Mouse (Mus musculus): Measurements from ENCODE around the gene Clpp. TPM values are rescaled to one million over a fixed set of nuclear protein-coding genes. Genes with fewer than 3 reads are reported as not detected.
A peak's percentile ranks its signal among the peaks of the same experiment; 100 is the strongest.

Clpp gene
- polyA plus RNA-seq, 1 experiment = 154 TPM

DNA sequence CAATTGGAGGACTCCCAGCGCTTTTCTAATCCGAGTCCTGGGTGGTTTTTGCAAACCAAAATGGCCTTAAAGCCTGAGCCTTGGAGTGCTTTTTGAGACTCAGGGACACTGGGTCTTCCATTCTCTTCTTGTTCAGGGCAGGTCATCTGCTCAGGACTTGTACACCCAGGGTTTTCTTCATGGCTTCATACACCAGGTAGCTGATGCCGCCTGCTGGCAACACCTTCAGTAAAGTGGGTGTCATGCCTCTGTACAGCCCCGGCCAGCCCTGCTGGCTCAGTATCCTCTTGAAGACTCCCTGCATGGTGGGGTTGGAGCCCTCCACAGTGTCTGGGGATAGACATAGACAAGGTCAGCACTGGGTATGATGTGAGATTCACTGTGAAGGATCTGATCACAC is 42.7 kb downstream of the Clpp start:
- Histone ChIP-seq H3K36me3 (ENCODE audit: control insufficient read depth, insufficient read depth) (peaks cover 4% of the 10 kb centered on the region), H3K27me3 (ENCODE audit: control insufficient read depth, insufficient read depth, insufficient read length) (peaks cover 6% of the 10 kb centered on the region), H3K4me2 (ENCODE audit: low read depth) (peak overlapping the region; percentile 89), H3K79me2 (ENCODE audit: control insufficient read depth, insufficient read depth) (peaks cover 30% of the 10 kb centered on the region), H3ac (ENCODE audit: control insufficient read depth, insufficient read length) (no peak overlapping the region), H3K4me3 (peak overlapping the region; percentile 22)
- no peak for TF ChIP-seq MAX (IDR thresholded peaks at IDR 0.05; ENCODE audit: low read depth)
- TF ChIP-seq REST (IDR thresholded peaks at IDR 0.05; ENCODE audit: insufficient read depth, insufficient read length) = no peak
- no peak for TF ChIP-seq CEBPB (IDR thresholded peaks at IDR 0.05; ENCODE audit: insufficient read depth, poor library complexity, severe bottlenecking)
- no peak for TF ChIP-seq USF1 (IDR thresholded peaks at IDR 0.05; ENCODE audit: low read depth)
- TF ChIP-seq E2F4 (IDR thresholded peaks at IDR 0.05; ENCODE audit: insufficient read depth) = no peak
- TF ChIP-seq MYOD1 (IDR thresholded peaks at IDR 0.05; ENCODE audit: control insufficient read depth in 1 of 3, insufficient read length in 2 of 3, low read depth in 2 of 3) = no peak
- no peak for TF ChIP-seq MYOG (IDR thresholded peaks at IDR 0.05; ENCODE audit: control insufficient read depth in 1 of 3, insufficient read depth in 1 of 3, insufficient read length in 2 of 3, low read depth in 2 of 3)
- TF ChIP-seq SRF (IDR thresholded peaks at IDR 0.05; ENCODE audit: control insufficient read depth, insufficient read length, low read depth) = no peak
- TF ChIP-seq POLR2A (IDR thresholded peaks at IDR 0.05; ENCODE audit: insufficient read length, low read depth) = no peak

GRCm38 (mm10) chr17:57038978-57039377 is 48.9 kb downstream of the Clpp start:
- no peak for TF ChIP-seq E2F4 (IDR thresholded peaks at IDR 0.05; ENCODE audit: insufficient read depth)
- TF ChIP-seq TCF12 (IDR thresholded peaks at IDR 0.05; ENCODE audit: insufficient read depth, poor library complexity, severe bottlenecking) = no peak
- TF ChIP-seq MYOG (IDR thresholded peaks at IDR 0.05; ENCODE audit: control insufficient read depth in 1 of 3, insufficient read depth in 1 of 3, insufficient read length in 2 of 3, low read depth in 2 of 3) = no peak
- no peak for TF ChIP-seq MAX (IDR thresholded peaks at IDR 0.05; ENCODE audit: low read depth)
- no peak for TF ChIP-seq SRF (IDR thresholded peaks at IDR 0.05; ENCODE audit: control insufficient read depth, insufficient read length, low read depth)
- no peak for TF ChIP-seq MYOD1 (IDR thresholded peaks at IDR 0.05; ENCODE audit: control insufficient read depth in 1 of 3, insufficient read length in 2 of 3, low read depth in 2 of 3)
- TF ChIP-seq POLR2AphosphoS2 (IDR thresholded peaks at IDR 0.05; ENCODE audit: insufficient read length, low read depth) = no peak
- TF ChIP-seq POLR2A (IDR thresholded peaks at IDR 0.05; ENCODE audit: insufficient read length, low read depth) = no peak
- TF ChIP-seq REST (IDR thresholded peaks at IDR 0.05; ENCODE audit: insufficient read depth, insufficient read length) = no peak
- TF ChIP-seq CEBPB (IDR thresholded peaks at IDR 0.05; ENCODE audit: insufficient read depth, poor library complexity, severe bottlenecking) = no peak
- no peak for TF ChIP-seq TCF3 (IDR thresholded peaks at IDR 0.05; ENCODE audit: insufficient read length, low read depth)
- TF ChIP-seq USF1 (IDR thresholded peaks at IDR 0.05; ENCODE audit: low read depth) = no peak
- no peak overlapping the region for H3ac ChIP-seq (ENCODE audit: control insufficient read depth, insufficient read length)
- H3K79me2 ChIP-seq (ENCODE audit: control insufficient read depth, insufficient read depth) = no peaks in the 10 kb centered on the region
- peaks cover 22% of the 10 kb centered on the region for H3K27me3 ChIP-seq (ENCODE audit: control insufficient read depth, insufficient read depth, insufficient read length)
- no peak overlapping the region for H3K4me2 ChIP-seq (ENCODE audit: low read depth)
- H3K36me3 ChIP-seq (ENCODE audit: control insufficient read depth, insufficient read depth) = no peaks in the 10 kb centered on the region
- H3K4me3 ChIP-seq = no peak overlapping the region

GRCm38 (mm10) chr17:57041554-57041953 is 51.4 kb downstream of the Clpp start, which contains the start of gene Slc25a41:
Gene Slc25a41, minus strand, starts transcription at chr17:57041654.
- no peak within 1 kb of the TSS for H3ac ChIP-seq (ENCODE audit: control insufficient read depth, insufficient read length)
- no peak within 1 kb of the TSS for H3K4me2 ChIP-seq (ENCODE audit: low read depth)
- no peaks in the 10 kb centered on the region for H3K36me3 ChIP-seq (ENCODE audit: control insufficient read depth, insufficient read depth)
- H3K4me3 ChIP-seq = no peak within 1 kb of the TSS
- no peaks in the 10 kb centered on the region for H3K79me2 ChIP-seq (ENCODE audit: control insufficient read depth, insufficient read depth)
- H3K27me3 ChIP-seq (ENCODE audit: control insufficient read depth, insufficient read depth, insufficient read length) = peaks cover 38% of the 10 kb centered on the region
- no peak for TF ChIP-seq MYOG (IDR thresholded peaks at IDR 0.05; ENCODE audit: control insufficient read depth in 1 of 3, insufficient read depth in 1 of 3, insufficient read length in 2 of 3, low read depth in 2 of 3)
- TF ChIP-seq E2F4 (IDR thresholded peaks at IDR 0.05; ENCODE audit: insufficient read depth) = no peak
- no peak for TF ChIP-seq TCF12 (IDR thresholded peaks at IDR 0.05; ENCODE audit: insufficient read depth, poor library complexity, severe bottlenecking)
- no peak for TF ChIP-seq CEBPB (IDR thresholded peaks at IDR 0.05; ENCODE audit: insufficient read depth, poor library complexity, severe bottlenecking)
- no peak for TF ChIP-seq POLR2AphosphoS2 (IDR thresholded peaks at IDR 0.05; ENCODE audit: insufficient read length, low read depth)
- TF ChIP-seq SRF (IDR thresholded peaks at IDR 0.05; ENCODE audit: control insufficient read depth, insufficient read length, low read depth) = no peak
- TF ChIP-seq REST (IDR thresholded peaks at IDR 0.05; ENCODE audit: insufficient read depth, insufficient read length) = no peak
- TF ChIP-seq POLR2A (IDR thresholded peaks at IDR 0.05; ENCODE audit: insufficient read length, low read depth) = no peak
- TF ChIP-seq TCF3 (IDR thresholded peaks at IDR 0.05; ENCODE audit: insufficient read length, low read depth) = no peak

Other genes with a start within 250 kb of the Clpp start
- 0.78 TPM for gene Nrtn, start 232.8 kb upstream of the Clpp start, polyA plus RNA-seq (2012; fragmentation: generic; extraction: Trizol)
- gene Dus3l, start 225.5 kb upstream of the Clpp start, polyA plus RNA-seq (2012; fragmentation: generic; extraction: Trizol) = 38.7 TPM
- gene Prr22, start 220.1 kb upstream of the Clpp start, polyA plus RNA-seq (2012; fragmentation: generic; extraction: Trizol) = 0.16 TPM
- 4.4 TPM for gene Rfx2, start 159.3 kb upstream of the Clpp start, polyA plus RNA-seq (2012; fragmentation: generic; extraction: Trizol)
- not detected for gene Acsbg2, start 115.9 kb upstream of the Clpp start, polyA plus RNA-seq (2012; fragmentation: generic; extraction: Trizol)
- gene 1700061G19Rik, start 114.8 kb upstream of the Clpp start, polyA plus RNA-seq (2012; fragmentation: generic; extraction: Trizol) = 0.01 TPM
- gene Mllt1, start 54.9 kb upstream of the Clpp start, polyA plus RNA-seq (2012; fragmentation: generic; extraction: Trizol) = 28.5 TPM
- gene Acer1, start 8.2 kb upstream of the Clpp start, polyA plus RNA-seq (2012; fragmentation: generic; extraction: Trizol) = not detected
- 61.9 TPM for gene Alkbh7, start 7.0 kb downstream of the Clpp start, polyA plus RNA-seq (2012; fragmentation: generic; extraction: Trizol)
- gene Pspn, start 9.7 kb downstream of the Clpp start, polyA plus RNA-seq (2012; fragmentation: generic; extraction: Trizol) = 1.1 TPM
- gene Gtf2f1, start 21.0 kb downstream of the Clpp start, polyA plus RNA-seq (2012; fragmentation: generic; extraction: Trizol) = 61.6 TPM
- 0.04 TPM for gene Gm17949, start 21.2 kb downstream of the Clpp start, polyA plus RNA-seq (2012; fragmentation: generic; extraction: Trizol)
- 42.5 TPM for gene Khsrp, start 41.2 kb downstream of the Clpp start, polyA plus RNA-seq (2012; fragmentation: generic; extraction: Trizol)
- not detected for gene Slc25a41, start 51.3 kb downstream of the Clpp start, polyA plus RNA-seq (2012; fragmentation: generic; extraction: Trizol)
- not detected for gene Crb3, start 68.8 kb downstream of the Clpp start, polyA plus RNA-seq (2012; fragmentation: generic; extraction: Trizol)
- 2.2 TPM for gene Slc25a23, start 69.6 kb downstream of the Clpp start, polyA plus RNA-seq (2012; fragmentation: generic; extraction: Trizol)
- gene Dennd1c, start 88.2 kb downstream of the Clpp start, polyA plus RNA-seq (2012; fragmentation: generic; extraction: Trizol) = 0.04 TPM
- gene Tubb4a, start 97.5 kb downstream of the Clpp start, polyA plus RNA-seq (2012; fragmentation: generic; extraction: Trizol) = 0.14 TPM
- 7.0 TPM for gene Tnfsf9, start 115.0 kb downstream of the Clpp start, polyA plus RNA-seq (2012; fragmentation: generic; extraction: Trizol)
- not detected for gene Cd70, start 159.5 kb downstream of the Clpp start, polyA plus RNA-seq (2012; fragmentation: generic; extraction: Trizol)
- not detected for gene Tnfsf14, start 203.9 kb downstream of the Clpp start, polyA plus RNA-seq (2012; fragmentation: generic; extraction: Trizol)
- gene C3, start 237.8 kb downstream of the Clpp start, polyA plus RNA-seq (2012; fragmentation: generic; extraction: Trizol) = 0.12 TPM